In genomic region chr14:55557003-55557402, GRCm38 (mm10) we compare ENCODE assay signal across 9 mouse cellular contexts. TPM values are rescaled to one million over a fixed set of nuclear protein-coding genes. Genes with fewer than 3 reads are reported as not detected.
DNase-seq lines count a peak whose midpoint lies in the region; ATAC-seq and TF ChIP-seq lines count a peak whose summit lies in the region.
"Had no signal": no experiment of that assay in that cellular context is flagged by ENCODE, and none has a peak within 500 bp of the region (broad histone marks: within the 10 kb centered on the region; RNA-seq: fewer than 3 reads in every experiment).

No protein-coding gene starts in this region.

- H3K4me3 ChIP-seq in heart, embryonic 11.5 days (ENCODE audit: low read depth, low read length) = no peak overlapping the region
- no peak overlapping the region for H3K4me3 ChIP-seq in bone marrow, adult 2 months (replicated peaks; ENCODE audit: control insufficient read depth, low read depth, low read length)
- H3K4me3 ChIP-seq in neural tube, embryonic 11.5 days (ENCODE audit: low read depth, low read length) = no peak overlapping the region
- H3K4me3 ChIP-seq in testis, adult 2 months (ENCODE audit: control insufficient read depth, low read depth, low read length) = no peak overlapping the region
- H3K4me3 ChIP-seq: myocyte had no signal

- TF ChIP-seq CTCF in bone marrow, adult 2 months (IDR thresholded peaks at IDR 0.05; ENCODE audit: control insufficient read depth, insufficient read depth, low read length) = peak; percentile 93
- TF ChIP-seq CTCF in testis, adult 2 months (IDR thresholded peaks at IDR 0.05; ENCODE audit: control insufficient read depth, insufficient read depth, insufficient replicate concordance, low read depth, low read length) = peak; percentile 67; the same call in 1 of the 2 replicates

- no peak for ATAC-seq in heart, embryonic 11.5 days (replicated peaks; ENCODE audit: insufficient number of reproducible peaks, low FRiP score, low TSS enrichment)
- ATAC-seq in neural tube, embryonic 11.5 days (ENCODE audit: insufficient read depth, low FRiP score, low TSS enrichment) = no peak

- DNase-seq in heart, adult 18-20 months = peak; percentile 87 to 92
- peak; percentile 62 to 75 for DNase-seq in frontal cortex, postnatal 36 days (ENCODE audit: low spot score in 2 of 2)
- DNase-seq in kidney, adult 8-10 months = peak; percentile 89 to 90
- DNase-seq in liver = peak; percentile 87
- DNase-seq in neural tube, embryonic 11.5 days (ENCODE audit: low spot score) = peak; percentile 61

- no peak for TF ChIP-seq POLR2A in bone marrow, adult 2 months (IDR thresholded peaks at IDR 0.05; ENCODE audit: borderline replicate concordance, control insufficient read depth, low read depth, low read length)
- TF ChIP-seq POLR2A in testis, adult 2 months (IDR thresholded peaks at IDR 0.05; ENCODE audit: control insufficient read depth, low read depth, low read length) = no peak

- H3K9ac ChIP-seq in heart, embryonic 11.5 days (ENCODE audit: low read depth, low read length) = no peak overlapping the region
- no peak overlapping the region for H3K9ac ChIP-seq in neural tube, embryonic 11.5 days (ENCODE audit: low read length)

- no peaks in the 10 kb centered on the region for H3K9me3 ChIP-seq in heart, embryonic 11.5 days (replicated peaks; ENCODE audit: control insufficient read depth, low read length)
- H3K9me3 ChIP-seq in neural tube, embryonic 11.5 days (ENCODE audit: control insufficient read depth, low read length) = no peaks in the 10 kb centered on the region

- WGBS in heart, embryonic 11.5 days (ENCODE audit: insufficient replicate concordance) = 23% methylated on average over 5 of the region's 5 CpGs
- 9% methylated on average over 5 of the region's 5 CpGs for WGBS in bone marrow, adult 2 months
- 26% methylated on average over 5 of the region's 5 CpGs for whole genome bisulfite sequencing in neural tube, embryonic 11.5 days

- no peak overlapping the region for H3K4me2 ChIP-seq in heart, embryonic 11.5 days
- H3K4me2 ChIP-seq in neural tube, embryonic 11.5 days (ENCODE audit: low read depth) = no peak overlapping the region

- H3K27ac ChIP-seq in heart, embryonic 11.5 days (ENCODE audit: low read depth, low read length) = no peak overlapping the region
- peak overlapping the region; percentile 72; the same call in 1 of the 2 replicates for H3K27ac ChIP-seq in bone marrow, adult 2 months (ENCODE audit: control insufficient read depth, insufficient read depth, low read depth, low read length, poor library complexity)
- no peak overlapping the region for H3K27ac ChIP-seq in neural tube, embryonic 11.5 days (ENCODE audit: low read depth, low read length)
- H3K27ac ChIP-seq in testis, adult 2 months (ENCODE audit: control insufficient read depth, insufficient read depth, low read depth, low read length) = no peak overlapping the region

- H3K36me3 ChIP-seq in heart, embryonic 11.5 days (ENCODE audit: control insufficient read depth, insufficient read depth, low read length) = no peaks in the 10 kb centered on the region
- H3K36me3 ChIP-seq in neural tube, embryonic 11.5 days (ENCODE audit: control insufficient read depth, insufficient read depth, low read length) = no peaks in the 10 kb centered on the region
- H3K36me3 ChIP-seq in testis, adult 2 months (ENCODE audit: control insufficient read depth, insufficient read depth, low read length) = no peaks in the 10 kb centered on the region

- H3K27me3 ChIP-seq in heart, embryonic 11.5 days (ENCODE audit: control insufficient read depth, insufficient read depth, low read length) = no peaks in the 10 kb centered on the region
- no peaks in the 10 kb centered on the region for H3K27me3 ChIP-seq in neural tube, embryonic 11.5 days (ENCODE audit: control insufficient read depth, insufficient read depth, low read length)
- H3K27me3 ChIP-seq in testis, adult 2 months (ENCODE audit: control insufficient read depth, insufficient read depth, low read length) = no peaks in the 10 kb centered on the region

- H3K4me1 ChIP-seq in heart, embryonic 11.5 days (ENCODE audit: control insufficient read depth, insufficient read depth, low read length) = peaks cover 10% of the 10 kb centered on the region
- H3K4me1 ChIP-seq in bone marrow, adult 2 months (ENCODE audit: control insufficient read depth, insufficient read depth, low read length) = peaks cover 4% of the 10 kb centered on the region; the same call in 1 of the 2 replicates
- peaks cover 5% of the 10 kb centered on the region; the same call in 1 of the 2 replicates for H3K4me1 ChIP-seq in neural tube, embryonic 11.5 days (ENCODE audit: control insufficient read depth, insufficient read depth, low read length)
- peaks cover 10% of the 10 kb centered on the region for H3K4me1 ChIP-seq in testis, adult 2 months (ENCODE audit: control insufficient read depth, insufficient read depth, low read length)

RNA-seq across cellular contexts. Expression of gene Dcaf11, which starts 2.8 kb away (rescaled TPM):
- total RNA-seq in heart, adult 18-20 months (2021) = 100 to 1,000 TPM; 147 to 152 TPM
- 61.3 and 71.1 TPM in 2 replicates for polyA plus RNA-seq in heart, embryonic 11.5 days (2014; fragmentation: Nextera tagmentation; extraction: Ambion mirVana)
- polyA plus RNA-seq in bone marrow, adult 2 months (2011; ENCODE audit: insufficient read depth, insufficient read length, low replicate concordance, missing spikeins) = 26.4 and 42.3 TPM in 2 replicates
- polyA plus RNA-seq in neural tube, embryonic 11.5 days (2014; fragmentation: Nextera tagmentation; extraction: Ambion mirVana) = 84.4 and 85.1 TPM in 2 replicates
- 54.5 and 60.7 TPM in 2 replicates for polyA plus RNA-seq in testis, adult 2 months (2012; rRNA removed)

RNA-seq across cellular contexts. Expression of gene A730061H03Rik, which starts 3.2 kb away (rescaled TPM):
- total RNA-seq in heart, adult 18-20 months (2021) = not detected
- 1.0 and 1.3 TPM in 2 replicates for polyA plus RNA-seq in heart, embryonic 11.5 days (2014; fragmentation: Nextera tagmentation; extraction: Ambion mirVana)
- not detected in 2 replicates for polyA plus RNA-seq in bone marrow, adult 2 months (2011; ENCODE audit: insufficient read depth, insufficient read length, low replicate concordance, missing spikeins)
- 0.80 TPM in 1 of 2 replicates, not detected in the other for polyA plus RNA-seq in neural tube, embryonic 11.5 days (2014; fragmentation: Nextera tagmentation; extraction: Ambion mirVana)
- 2.1 and 2.3 TPM in 2 replicates for polyA plus RNA-seq in testis, adult 2 months (2012; rRNA removed)

RNA-seq across cellular contexts. Expression of gene Pck2, which starts 16.9 kb away (rescaled TPM):
- 1 to 10 TPM; 8.3 to 9.4 TPM for total RNA-seq in heart, adult 18-20 months (2021)
- polyA plus RNA-seq in heart, embryonic 11.5 days (2014; fragmentation: Nextera tagmentation; extraction: Ambion mirVana) = 28.0 and 33.0 TPM in 2 replicates
- polyA plus RNA-seq in bone marrow, adult 2 months (2011; ENCODE audit: insufficient read depth, insufficient read length, low replicate concordance, missing spikeins) = 42.6 and 60.8 TPM in 2 replicates
- polyA plus RNA-seq in neural tube, embryonic 11.5 days (2014; fragmentation: Nextera tagmentation; extraction: Ambion mirVana) = 14.5 and 14.7 TPM in 2 replicates
- polyA plus RNA-seq in testis, adult 2 months (2012; rRNA removed) = 2.8 and 5.7 TPM in 2 replicates

RNA-seq across cellular contexts. Expression of gene Fitm1, which starts 18.4 kb away (rescaled TPM):
- 100 to 1,000 TPM; 172 to 176 TPM for total RNA-seq in heart, adult 18-20 months (2021)
- polyA plus RNA-seq in heart, embryonic 11.5 days (2014; fragmentation: Nextera tagmentation; extraction: Ambion mirVana) = 107 and 108 TPM in 2 replicates
- not detected in 2 replicates for polyA plus RNA-seq in bone marrow, adult 2 months (2011; ENCODE audit: insufficient read depth, insufficient read length, low replicate concordance, missing spikeins)
- 4.7 and 6.8 TPM in 2 replicates for polyA plus RNA-seq in neural tube, embryonic 11.5 days (2014; fragmentation: Nextera tagmentation; extraction: Ambion mirVana)
- 40.2 and 52.7 TPM in 2 replicates for polyA plus RNA-seq in testis, adult 2 months (2012; rRNA removed)

RNA-seq across cellular contexts. Expression of gene Psme1, which starts 20.9 kb away (rescaled TPM):
- 100 to 1,000 TPM; 276 to 319 TPM for total RNA-seq in heart, adult 18-20 months (2021)
- polyA plus RNA-seq in heart, embryonic 11.5 days (2014; fragmentation: Nextera tagmentation; extraction: Ambion mirVana) = 223 and 235 TPM in 2 replicates
- polyA plus RNA-seq in bone marrow, adult 2 months (2011; ENCODE audit: insufficient read depth, insufficient read length, low replicate concordance, missing spikeins) = 187 and 268 TPM in 2 replicates
- 112 and 123 TPM in 2 replicates for polyA plus RNA-seq in neural tube, embryonic 11.5 days (2014; fragmentation: Nextera tagmentation; extraction: Ambion mirVana)
- 7.6 and 8.4 TPM in 2 replicates for polyA plus RNA-seq in testis, adult 2 months (2012; rRNA removed)
